Mouse (Mus musculus) C2C12 (cell line): ENCODE measurements around the gene Olfr1293-ps.

ENCODE experiments used
- CTCF ChIP-seq: IDR thresholded peaks from one replicate; pipeline ENCODE4 v1.5.1; 2011; ENCODE audit not compliant: control insufficient read depth, insufficient read depth, insufficient read length
- MAX ChIP-seq: IDR thresholded peaks from one replicate; pipeline ENCODE4 v1.6.1; 2011; ENCODE audit warnings: mild to moderate bottlenecking, control low read depth
- MYOD1 ChIP-seq: IDR thresholded peaks from one replicate; pipeline ENCODE4 v1.6.1; 2011; ENCODE audit warnings: low read depth; ENCODE audit not compliant: control insufficient read depth, insufficient read length
- USF1 ChIP-seq: IDR thresholded peaks from one replicate; pipeline ENCODE4 v1.6.1; 2011; ENCODE audit warnings: low read depth, mild to moderate bottlenecking, control low read depth, moderate library complexity

DNA sequence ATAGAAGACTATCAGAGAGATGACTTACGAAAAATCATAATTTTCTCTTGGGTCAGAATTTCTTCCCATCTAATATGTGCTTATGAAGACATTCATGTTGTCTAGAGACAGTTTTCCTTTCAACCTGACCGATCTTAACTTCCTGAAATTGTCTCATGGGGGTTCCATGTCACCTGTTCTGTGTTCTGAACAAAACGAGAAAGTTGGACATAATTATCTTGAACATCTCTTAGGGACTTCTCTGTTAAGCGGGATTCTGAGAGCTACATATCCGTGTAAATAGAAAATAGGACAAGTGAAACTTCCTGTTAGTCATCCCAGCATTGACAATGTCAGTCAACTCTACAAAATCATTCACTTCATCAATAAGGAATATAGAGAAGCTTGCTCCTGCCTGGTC, 31.3 kb upstream of the Olfr1293-ps start, which contains the start of gene Olfr1290:
- no peak for TF ChIP-seq CTCF
- no peak for TF ChIP-seq MYOD1
- no peak for TF ChIP-seq MAX
- TF ChIP-seq USF1, result no peak
